Mouse (Mus musculus) midbrain, embryonic 16.5 days (tissue): ENCODE measurements at regions not wholly inside any gene's neighbourhood (a gene's known extent, or its start where the extent isn't known, plus 50 kb on each side); places are given as distances from the start of the nearest gene placed in this dataset.

Experiments used
- ATAC-seq: fragments of 200-750 bp; cut with Nextera tagmentation; 2 replicates; pipeline ENCODE4 v1.8.0; 2017; ENCODE audit warnings: moderate TSS enrichment
- H3K27ac ChIP-seq: fragments of 300-500 bp; sonication (generic); 2 replicates; pipeline ENCODE4 v1.5.1; 2014; ENCODE audit warnings: mild to moderate bottlenecking, low read length, mixed read lengths
- H3K27me3 ChIP-seq: fragments of 300-500 bp; sonication (generic); 2 replicates; pipeline ENCODE4 v1.6.1; 2014; ENCODE audit warnings: low read depth, low read length, mixed read lengths; ENCODE audit not compliant: control insufficient read depth, insufficient read depth
- H3K36me3 ChIP-seq: fragments of 300-500 bp; sonication (generic); 2 replicates; pipeline ENCODE4 v1.6.1; 2014; ENCODE audit warnings: mild to moderate bottlenecking, low read length, moderate library complexity, mixed read lengths; ENCODE audit not compliant: control insufficient read depth, insufficient read depth
- H3K4me1 ChIP-seq: fragments of 300-500 bp; sonication (generic); 2 replicates; pipeline ENCODE4 v1.6.1; 2014; ENCODE audit warnings: mild to moderate bottlenecking, low read length, mixed read lengths; ENCODE audit not compliant: control insufficient read depth, insufficient read depth
- H3K4me2 ChIP-seq: fragments of 300-500 bp; sonication (generic); 2 replicates; pipeline ENCODE4 v1.6.1; 2014; ENCODE audit warnings: mild to moderate bottlenecking, low read length, mixed read lengths
- H3K4me3 ChIP-seq: fragments of 300-500 bp; sonication (generic); 2 replicates; pipeline ENCODE4 v1.5.1; 2014; ENCODE audit warnings: low read depth, mild to moderate bottlenecking, low read length, moderate library complexity, mixed read lengths
- H3K9ac ChIP-seq: fragments of 300-500 bp; sonication (generic); 2 replicates; pipeline ENCODE4 v1.6.1; 2014; ENCODE audit warnings: low read depth, low read length, mixed read lengths
- H3K9me3 ChIP-seq: fragments of 300-500 bp; sonication (generic); replicated peaks from 2 replicates; pipeline ENCODE4 v1.6.1; 2014; ENCODE audit warnings: mild to moderate bottlenecking, low read length, mixed read lengths; ENCODE audit not compliant: control insufficient read depth, poor library complexity, severe bottlenecking
- WGBS: fragments of 180-500 bp; shearing (Covaris S2); extraction: QIAGEN DNeasy Blood & Tissue Kit; methylation state at CpG from one replicate; pipeline ENCODE4 v1.1.7; 2014; 5-methylcytosine and 5-hydroxymethylcytosine counted together

DNA sequence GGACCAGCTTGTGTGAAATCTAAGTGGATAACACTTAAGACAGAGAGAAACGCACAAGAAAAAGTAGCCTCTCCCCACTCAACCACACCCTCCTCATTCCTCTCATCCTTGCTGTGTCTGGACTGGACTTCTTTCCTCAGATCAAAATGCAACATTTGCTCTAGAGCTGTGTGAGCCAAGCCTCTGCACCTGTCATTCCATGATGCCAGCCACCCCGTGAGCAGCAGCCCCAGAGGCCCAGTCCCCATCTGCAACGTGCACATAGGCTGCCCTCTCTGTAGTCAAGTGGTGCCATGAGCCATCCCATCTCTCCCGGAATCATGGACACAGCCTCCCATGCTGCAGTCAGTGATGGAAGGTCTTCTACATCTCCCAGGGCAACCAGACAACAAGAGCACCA, 55.1 kb upstream of the Gpc1 start:
- H3K27ac ChIP-seq: no peak overlapping the region
- peaks cover 14% of the 10 kb centered on the region for H3K4me1 ChIP-seq
- H3K9me3 ChIP-seq: no peaks in the 10 kb centered on the region
- no peak overlapping the region for H3K4me3 ChIP-seq
- H3K9ac ChIP-seq: no peak overlapping the region
- 85% methylated on average over 4 of the region's 4 CpGs for WGBS
- ATAC-seq: no peak
- H3K27me3 ChIP-seq: no peaks in the 10 kb centered on the region
- H3K4me2 ChIP-seq: no peak overlapping the region
- H3K36me3 ChIP-seq: no peaks in the 10 kb centered on the region

GRCm38 (mm10) chr1:92775908-92776307, 55.5 kb upstream of the Gpc1 start:
- Histone ChIP-seq H3K4me1 (peaks cover 14% of the 10 kb centered on the region), H3K4me3 (no peak overlapping the region), H3K36me3 (no peaks in the 10 kb centered on the region), H3K27me3 (no peaks in the 10 kb centered on the region), H3K9ac (no peak overlapping the region), H3K4me2 (no peak overlapping the region), H3K9me3 (no peaks in the 10 kb centered on the region), H3K27ac (no peak overlapping the region)
- no peak for ATAC-seq
- WGBS: 89% methylated on average over 3 of the region's 3 CpGs

DNA sequence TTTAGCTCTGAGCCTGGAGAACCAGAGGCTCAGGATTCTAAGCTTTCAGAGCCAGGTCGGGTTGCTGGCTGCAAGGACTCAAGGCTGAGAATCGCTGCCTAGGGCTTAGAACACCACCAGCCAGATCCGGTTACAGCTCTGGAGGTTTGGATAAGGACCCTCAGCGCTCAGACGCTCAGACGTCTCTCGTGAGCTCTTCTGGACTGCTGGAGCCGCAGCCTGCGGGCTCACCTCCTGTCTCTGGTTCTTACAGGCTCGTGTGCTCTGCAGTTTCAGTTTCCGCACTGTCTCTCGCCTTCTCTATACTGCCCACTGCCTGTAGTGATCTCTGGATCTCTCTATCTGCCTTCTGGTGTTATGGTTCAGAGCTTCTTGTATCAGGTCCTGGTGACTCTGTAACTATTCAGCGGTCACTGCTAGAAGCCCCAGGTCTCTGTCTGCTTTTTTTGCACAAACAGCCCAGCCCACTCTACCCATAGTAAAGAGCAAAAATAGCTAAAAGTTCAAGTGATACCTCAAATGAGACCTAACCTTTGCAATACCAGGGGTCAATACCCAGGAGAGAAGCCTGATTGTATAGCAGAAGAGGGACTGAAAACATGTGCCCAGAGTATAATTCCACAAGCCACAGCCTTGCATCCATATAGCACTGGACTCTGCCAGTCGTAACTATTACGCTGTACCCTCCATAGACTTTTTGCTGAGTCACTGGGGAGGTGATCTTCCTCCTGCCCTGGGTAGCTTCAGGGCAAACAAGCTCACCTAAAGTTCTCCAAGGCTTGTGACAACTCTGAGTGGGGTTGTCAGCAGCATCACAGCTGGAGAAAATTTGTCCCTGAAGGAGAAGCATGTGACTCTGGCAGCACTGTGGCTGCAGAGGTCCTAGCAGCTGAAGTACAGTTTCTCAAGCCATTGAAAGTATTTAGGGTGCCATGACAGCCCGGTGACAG, 56.4 kb upstream of the Gpc1 start:
- Histone ChIP-seq H3K27me3 (no peaks in the 10 kb centered on the region), H3K9me3 (no peaks in the 10 kb centered on the region), H3K27ac (no peak overlapping the region), H3K4me2 (peak overlapping the region; percentile 24), H3K4me1 (peaks cover 14% of the 10 kb centered on the region), H3K9ac (no peak overlapping the region), H3K4me3 (no peak overlapping the region), H3K36me3 (no peaks in the 10 kb centered on the region)
- ATAC-seq: no peak
- 36% methylated on average over 16 of the region's 16 CpGs for WGBS

- H3K36me3 ChIP-seq: no peaks in the 10 kb centered on the region
- H3K4me2 ChIP-seq: no peak overlapping the region
- peaks cover 17% of the 10 kb centered on the region for H3K4me1 ChIP-seq
- 66% methylated on average over 3 of the region's 3 CpGs for WGBS
- H3K9ac ChIP-seq: no peak overlapping the region
- H3K9me3 ChIP-seq: no peaks in the 10 kb centered on the region
- H3K27me3 ChIP-seq: no peaks in the 10 kb centered on the region
- ATAC-seq: no peak
- H3K27ac ChIP-seq: no peak overlapping the region
- no peak overlapping the region for H3K4me3 ChIP-seq
These were observed 57.4 kb upstream of the Gpc1 start for GRCm38 (mm10) chr1:92774006-92774405.

DNA sequence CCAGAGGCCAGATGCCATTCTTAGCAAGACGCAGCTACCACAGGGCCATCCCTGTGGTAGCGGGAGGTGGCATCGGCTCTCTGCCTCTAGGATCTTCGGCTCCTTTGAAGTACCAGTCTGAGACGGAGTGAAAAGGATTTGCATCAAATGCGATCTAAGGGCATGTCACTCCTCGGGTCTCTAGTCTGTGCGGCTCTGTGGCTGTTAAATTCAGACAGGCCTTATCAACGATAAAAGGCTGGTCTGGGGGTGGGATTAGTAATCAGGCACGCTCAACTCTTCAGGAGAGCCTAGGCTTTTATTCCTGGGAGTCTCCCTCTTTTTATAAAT, 58.7 kb upstream of the Gpc1 start:
- H3K4me3 ChIP-seq: no peak overlapping the region
- H3K27ac ChIP-seq: peak overlapping the region; percentile 54; the same call in 1 of the 2 replicates
- H3K4me2 ChIP-seq: no peak overlapping the region
- H3K9me3 ChIP-seq: no peaks in the 10 kb centered on the region
- 0 out of 2 replicates have a peak overlapping the region, but pooled peaks have one; percentile 12 for H3K9ac ChIP-seq
- H3K4me1 ChIP-seq: peaks cover 17% of the 10 kb centered on the region
- 18% methylated on average over 10 of the region's 10 CpGs for WGBS
- no peaks in the 10 kb centered on the region for H3K36me3 ChIP-seq
- H3K27me3 ChIP-seq: no peaks in the 10 kb centered on the region
- peak; percentile 66 for ATAC-seq

DNA sequence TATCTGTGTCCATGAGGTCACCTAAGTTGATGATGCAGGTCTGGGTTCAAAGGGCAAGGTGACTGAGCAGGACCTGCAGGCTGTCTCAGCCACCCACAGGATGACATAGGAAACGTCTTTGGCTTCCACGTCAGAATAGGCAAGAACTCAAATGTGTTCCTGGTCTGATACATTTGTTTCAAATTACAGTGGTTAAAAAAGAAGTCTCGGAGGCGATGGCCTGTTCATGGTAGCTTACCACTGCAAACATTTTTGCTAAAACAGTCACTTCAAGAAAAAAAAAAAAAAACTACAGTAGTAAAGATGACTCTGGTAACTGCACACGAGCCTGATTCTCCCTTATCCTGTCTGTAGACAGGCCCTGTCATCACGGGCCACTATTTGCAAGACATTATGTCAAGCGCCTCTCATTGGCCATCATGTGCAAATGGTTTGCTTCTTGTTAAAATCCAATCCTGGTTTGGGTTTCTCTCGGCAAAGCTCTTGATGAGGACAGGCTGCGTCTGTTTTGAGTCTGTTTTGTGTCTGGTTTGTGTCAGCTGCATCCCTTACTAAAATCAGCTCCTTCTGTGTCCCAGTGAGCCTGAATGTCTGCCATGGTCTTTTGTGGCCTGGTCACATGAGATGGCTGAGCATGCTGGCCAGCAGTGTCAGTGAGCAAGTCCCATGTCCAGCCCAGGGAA, 59.2 kb upstream of the Gpc1 start:
- peaks cover 17% of the 10 kb centered on the region for H3K4me1 ChIP-seq
- 0 out of 2 replicates have a peak overlapping the region, but pooled peaks have one; percentile 12 for H3K9ac ChIP-seq
- H3K4me2 ChIP-seq: no peak overlapping the region
- no peaks in the 10 kb centered on the region for H3K9me3 ChIP-seq
- H3K27me3 ChIP-seq: no peaks in the 10 kb centered on the region
- ATAC-seq: no peak
- WGBS: 70% methylated on average over 9 of the region's 9 CpGs
- H3K4me3 ChIP-seq: no peak overlapping the region
- peak overlapping the region; percentile 54; the same call in 1 of the 2 replicates for H3K27ac ChIP-seq
- H3K36me3 ChIP-seq: no peaks in the 10 kb centered on the region

DNA sequence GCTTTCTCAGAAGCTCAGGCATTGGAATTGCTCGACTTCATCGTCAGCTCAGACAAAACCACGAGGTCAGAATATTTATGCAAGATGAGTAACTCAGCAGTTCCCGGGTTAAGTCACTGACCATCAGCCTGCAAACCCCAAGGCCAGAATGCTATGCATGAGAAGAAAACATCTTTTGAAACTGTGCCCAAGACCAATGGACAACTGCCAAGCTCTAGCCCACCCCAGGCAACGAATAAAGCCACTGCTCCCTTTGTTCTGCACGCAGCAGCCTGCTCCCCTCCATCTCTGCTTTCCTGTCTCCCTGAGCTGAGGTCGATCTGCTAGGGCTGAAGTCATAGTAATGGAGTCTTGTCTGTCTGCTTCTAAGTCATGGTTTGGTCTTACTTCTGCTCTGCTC, 61.7 kb upstream of the Gpc1 start:
- peaks cover 17% of the 10 kb centered on the region for H3K4me1 ChIP-seq
- H3K27ac ChIP-seq: peak overlapping the region; percentile 10; the same call in 1 of the 2 replicates
- 31% methylated on average over 7 of the region's 7 CpGs for WGBS
- no peak overlapping the region for H3K4me3 ChIP-seq
- no peaks in the 10 kb centered on the region for H3K9me3 ChIP-seq
- no peak overlapping the region for H3K4me2 ChIP-seq
- H3K9ac ChIP-seq: no peak overlapping the region
- no peak for ATAC-seq
- H3K36me3 ChIP-seq: no peaks in the 10 kb centered on the region
- no peaks in the 10 kb centered on the region for H3K27me3 ChIP-seq

DNA sequence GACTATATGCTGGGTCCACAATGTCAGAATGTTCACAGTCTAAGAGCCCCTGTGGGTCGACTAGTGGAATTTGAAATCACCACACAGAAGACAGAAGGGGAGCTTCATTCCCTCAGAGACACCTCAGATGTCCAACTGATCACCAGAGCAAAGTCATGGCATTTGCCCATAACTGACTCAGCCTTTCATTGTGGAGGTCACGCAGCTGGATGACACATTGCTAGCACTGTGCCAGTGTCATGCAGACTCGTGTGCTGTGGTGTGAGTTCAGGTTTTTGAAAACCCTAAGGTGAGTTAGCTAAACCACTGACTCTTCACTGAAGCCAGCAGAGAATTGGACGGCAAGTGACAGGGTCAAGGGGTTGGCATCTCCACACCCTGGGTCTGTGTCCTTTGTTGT, 62.3 kb upstream of the Gpc1 start:
- Histone ChIP-seq H3K4me2 (no peak overlapping the region), H3K36me3 (no peaks in the 10 kb centered on the region), H3K27ac (no peak overlapping the region), H3K27me3 (no peaks in the 10 kb centered on the region), H3K9me3 (no peaks in the 10 kb centered on the region), H3K9ac (no peak overlapping the region), H3K4me1 (peaks cover 13% of the 10 kb centered on the region), H3K4me3 (no peak overlapping the region)
- WGBS: 71% methylated on average over 4 of the region's 4 CpGs
- no peak for ATAC-seq

DNA sequence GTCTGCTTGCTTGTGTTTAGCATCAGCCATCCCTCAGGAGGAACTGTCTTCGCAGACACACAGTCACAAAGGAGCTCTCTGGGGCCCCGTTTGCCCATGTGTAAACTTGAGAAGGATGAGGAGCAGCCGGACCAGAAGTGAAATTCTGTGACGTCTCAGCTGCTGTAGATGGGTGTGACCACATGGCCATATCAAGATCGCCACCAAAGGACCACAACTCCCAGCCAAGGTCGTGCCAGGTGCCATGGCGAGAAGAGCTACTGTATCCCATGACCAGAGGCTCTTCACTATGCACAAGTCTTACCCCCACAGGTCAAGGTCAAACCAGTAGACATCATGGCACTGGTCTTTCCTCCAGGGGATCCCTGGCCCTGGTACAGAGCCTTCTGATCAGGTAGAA, 64.9 kb upstream of the Gpc1 start:
- no peaks in the 10 kb centered on the region for H3K27me3 ChIP-seq
- no peaks in the 10 kb centered on the region for H3K9me3 ChIP-seq
- H3K4me3 ChIP-seq: no peak overlapping the region
- H3K4me1 ChIP-seq: peaks cover 3% of the 10 kb centered on the region; the same call in 1 of the 2 replicates
- WGBS: 88% methylated on average over 7 of the region's 7 CpGs
- H3K36me3 ChIP-seq: no peaks in the 10 kb centered on the region
- no peak for ATAC-seq
- no peak overlapping the region for H3K27ac ChIP-seq
- no peak overlapping the region for H3K4me2 ChIP-seq
- H3K9ac ChIP-seq: no peak overlapping the region
